Mouse (Mus musculus): ENCODE data around the gene 1500009C09Rik.

Gene 1500009C09Rik

DNA sequence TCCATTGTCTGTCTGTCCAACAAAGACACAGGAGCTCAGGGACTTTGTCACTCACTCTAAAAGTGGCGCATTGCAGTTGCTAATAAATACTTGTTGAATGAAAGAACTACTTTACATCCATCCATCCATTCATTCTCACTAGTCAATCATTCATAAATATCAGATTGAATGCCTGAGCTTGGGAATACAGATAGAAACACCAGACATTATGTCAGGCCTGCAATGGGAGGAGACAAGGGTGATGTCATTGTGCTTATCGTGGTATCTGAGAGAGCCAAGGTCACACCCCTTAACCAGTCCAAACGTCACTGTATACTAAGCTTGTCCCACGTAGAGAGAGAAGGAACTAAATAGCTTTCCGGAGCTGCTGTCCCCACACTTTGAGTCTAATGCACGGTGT lies at the start of gene 1500009C09Rik:
Gene 1500009C09Rik (plus strand): TSS at position 301 of the 400 bp plus-strand sequence.
- no peak for DNase-seq

DNA sequence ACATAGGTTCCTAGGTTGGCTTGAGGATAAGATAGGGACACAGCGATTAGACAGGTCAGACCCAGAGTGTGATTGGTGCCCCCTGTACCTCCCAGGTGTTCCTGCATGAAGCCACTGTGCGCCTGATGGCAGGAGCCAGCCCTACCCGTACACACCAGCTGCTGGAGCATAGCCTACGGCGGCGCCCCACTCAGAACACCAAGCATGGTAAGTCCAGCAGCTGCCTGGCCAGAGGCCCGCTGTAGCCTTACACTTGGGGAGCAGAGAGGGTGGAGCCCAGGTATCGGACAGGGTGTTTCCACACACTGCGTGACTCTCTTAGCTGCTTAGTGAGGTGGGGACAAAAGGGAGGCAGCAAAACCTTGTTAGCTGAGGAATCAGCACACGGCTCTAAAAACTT lies 49.1 kb upstream of the 1500009C09Rik start:
- DNase-seq: no peak

DNA sequence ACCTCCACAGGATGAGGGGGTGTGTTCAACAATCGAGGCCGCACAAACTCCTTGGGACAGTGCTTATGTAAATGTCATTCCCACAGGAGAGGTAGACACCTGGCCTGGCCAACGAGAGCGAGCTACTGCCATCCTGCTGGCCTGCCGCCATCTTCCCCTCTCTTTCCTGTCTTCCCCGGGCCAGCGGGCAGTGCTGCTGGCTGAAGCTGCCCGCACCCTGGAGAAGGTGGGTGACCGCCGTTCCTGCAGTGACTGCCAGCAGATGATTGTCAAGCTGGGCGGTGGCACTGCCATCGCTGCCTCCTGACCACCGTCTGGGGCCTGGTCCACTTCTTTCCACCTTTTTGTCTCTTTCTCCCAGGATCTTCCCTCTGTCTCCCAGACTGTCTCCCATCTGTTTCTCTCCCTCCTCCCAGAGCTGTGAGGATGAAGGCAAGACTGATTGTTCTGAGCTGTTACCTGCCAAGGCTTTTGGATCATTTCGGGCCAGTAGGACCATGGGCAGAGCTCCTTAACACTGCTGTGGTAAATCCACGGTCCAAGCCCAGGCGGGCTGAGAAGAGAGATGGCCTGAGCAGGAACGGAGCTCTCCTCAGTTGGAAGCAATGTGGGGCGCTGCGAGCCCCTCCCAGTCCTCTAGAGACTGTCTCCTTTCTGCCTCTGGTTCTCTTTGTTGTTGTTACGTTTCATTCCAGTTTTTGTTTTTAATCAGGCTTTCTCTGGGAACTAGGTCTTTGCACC lies 48.4 kb upstream of the 1500009C09Rik start:
- DNase-seq: no peak

DNA sequence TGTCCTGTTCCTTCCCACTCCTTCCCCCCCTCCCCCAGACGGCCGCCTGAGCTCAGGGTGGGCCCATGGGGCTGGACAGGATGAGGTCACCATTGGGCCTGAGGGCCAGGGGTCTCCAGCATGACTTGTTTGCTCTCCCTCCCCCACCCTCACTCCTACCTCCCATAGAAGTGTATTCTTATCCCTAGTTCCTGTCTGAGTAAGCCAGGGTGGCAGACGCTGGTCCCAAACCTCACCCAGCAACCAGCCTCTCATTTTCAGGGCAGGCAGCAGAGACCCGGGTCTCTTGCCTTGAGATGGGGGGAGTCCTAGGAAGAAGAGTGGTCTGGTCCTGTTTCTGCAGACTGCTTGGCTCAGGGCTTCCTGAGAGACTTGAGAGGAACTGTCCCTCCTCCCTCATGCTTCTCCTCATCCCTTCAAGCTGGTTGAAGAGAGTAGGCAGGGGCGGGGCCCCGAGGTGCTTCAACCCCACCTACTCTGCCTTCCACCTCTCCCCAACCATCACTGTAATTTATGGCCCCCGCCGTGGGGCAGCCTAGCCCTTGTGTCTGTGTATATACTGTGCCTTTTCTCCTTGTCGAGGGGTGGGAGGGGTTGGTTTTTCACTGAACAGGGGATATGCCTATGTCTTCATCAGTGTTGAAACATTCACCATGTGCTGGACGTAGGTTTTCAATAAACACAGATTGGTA lies 47.4 kb upstream of the 1500009C09Rik start:
- DNase-seq: no peak

- DNase-seq: peak; percentile 27
These were observed 45.7 kb upstream of the 1500009C09Rik start for GRCm38 (mm10) chr15:82206365-82207104.

DNA sequence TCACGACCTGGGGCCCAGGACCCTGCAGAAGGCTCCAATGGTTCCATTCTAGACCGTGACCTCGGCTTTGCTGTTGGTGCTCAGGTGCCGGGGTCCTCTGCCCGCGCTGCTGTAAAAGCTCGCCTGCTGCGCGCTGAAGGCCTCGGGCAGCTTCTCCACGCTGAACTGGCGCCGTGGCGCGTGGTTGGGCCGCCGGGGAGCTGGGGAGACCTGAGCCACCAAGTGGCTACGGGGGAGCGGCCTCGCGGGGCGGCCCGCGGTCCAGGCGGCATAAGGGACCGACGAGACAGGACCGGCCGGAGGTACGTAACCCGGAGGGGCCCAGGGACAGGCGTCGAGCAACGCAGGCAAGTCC lies 45.1 kb upstream of the 1500009C09Rik start:
- no peak for DNase-seq

DNA sequence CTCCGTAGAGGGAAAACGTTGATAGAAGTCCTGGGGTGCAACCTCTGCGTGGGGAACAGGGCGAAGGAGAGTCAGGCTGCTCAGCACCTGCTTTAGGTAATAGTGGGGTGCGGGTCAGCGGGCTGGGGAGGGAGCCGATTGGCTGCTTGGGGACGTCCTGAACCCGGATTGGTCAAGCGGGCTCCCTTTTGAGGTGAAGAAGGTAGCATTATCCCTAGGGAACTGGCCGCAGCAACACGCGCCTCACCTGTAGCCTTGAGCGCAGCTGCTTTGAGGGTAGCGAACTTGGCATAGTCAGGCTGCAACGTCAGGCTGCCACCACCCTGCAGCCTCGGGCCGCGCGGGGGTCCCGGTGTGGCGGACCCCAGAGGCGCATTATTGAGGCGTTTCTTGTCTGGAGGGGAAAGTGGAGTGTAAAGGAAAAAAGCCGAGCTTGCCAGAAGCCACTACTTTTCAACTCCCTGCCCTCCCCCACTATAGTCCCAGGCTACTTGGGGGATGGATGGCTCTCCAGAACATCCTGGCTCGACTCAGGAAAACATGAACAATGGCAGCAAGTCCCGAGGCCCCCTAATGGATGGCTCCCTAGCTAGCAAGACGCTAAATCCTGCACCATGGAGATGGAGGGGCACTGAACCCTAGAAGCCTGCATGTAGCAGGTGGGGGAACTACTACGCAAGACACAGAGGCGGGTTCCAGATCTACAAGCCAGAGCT lies 44.5 kb upstream of the 1500009C09Rik start:
- no peak for DNase-seq

- DNase-seq: no peak
These were observed 43.9 kb upstream of the 1500009C09Rik start for GRCm38 (mm10) chr15:82208307-82208706.

DNA sequence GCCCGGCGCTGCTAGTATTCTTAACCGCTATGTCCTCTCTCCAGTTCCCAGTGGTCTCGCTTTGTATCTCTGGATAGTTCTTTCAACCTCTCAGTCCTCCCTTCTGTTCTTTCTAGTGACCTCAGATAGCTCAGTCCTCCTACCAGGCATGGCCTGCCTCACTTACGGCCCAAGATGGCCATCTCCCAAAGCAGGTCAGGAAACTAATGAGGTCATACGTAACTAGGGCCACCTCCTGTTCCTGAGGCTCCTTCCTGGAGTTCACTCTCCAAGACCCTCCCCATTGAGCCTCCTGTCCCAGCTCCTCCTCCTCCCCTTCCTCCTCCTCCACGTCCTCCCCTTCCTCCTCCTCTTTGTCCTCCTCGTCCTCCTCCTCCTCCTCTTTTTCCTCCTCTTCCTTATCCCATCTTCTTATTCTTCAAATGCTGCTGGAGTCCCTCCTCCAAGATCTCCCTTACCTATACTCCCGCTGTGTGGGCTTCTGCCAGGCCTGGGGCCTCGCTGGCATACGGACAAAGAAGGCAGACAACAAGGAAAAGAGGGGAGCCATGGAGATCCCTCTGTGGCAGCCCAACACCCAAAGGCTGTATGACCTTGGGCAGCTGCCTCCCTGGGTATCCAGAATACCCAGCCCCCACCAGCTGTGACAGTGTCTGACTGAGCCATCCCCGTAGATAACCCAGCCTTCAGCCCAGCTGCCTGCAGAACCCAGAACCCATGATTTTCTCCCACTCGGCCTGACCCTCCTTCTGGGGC lies 42.7 kb upstream of the 1500009C09Rik start:
- DNase-seq: no peak

GRCm38 (mm10) chr15:82210801-82211200 lies 41.4 kb upstream of the 1500009C09Rik start:
- DNase-seq: no peak

DNA sequence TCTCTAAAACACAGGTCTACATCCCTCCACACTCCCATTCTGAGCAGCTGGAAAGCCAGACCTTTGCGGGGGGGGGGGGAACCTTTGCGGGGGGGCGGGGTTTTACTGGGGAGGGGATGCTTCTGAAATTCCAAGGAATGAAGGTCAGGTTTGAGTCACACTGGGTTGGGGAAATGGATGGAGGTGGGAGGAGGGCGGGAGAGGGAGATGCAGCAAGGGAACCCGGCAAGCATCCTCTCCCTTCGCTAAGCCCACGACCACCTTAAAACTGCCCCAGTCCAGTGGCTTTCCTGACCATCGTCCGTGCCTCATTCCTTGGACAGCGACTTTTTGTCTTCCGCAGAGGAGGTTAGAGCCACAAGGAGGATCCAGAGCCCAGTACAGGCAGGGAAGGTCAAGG lies 40.9 kb upstream of the 1500009C09Rik start:
- DNase-seq: no peak

DNA sequence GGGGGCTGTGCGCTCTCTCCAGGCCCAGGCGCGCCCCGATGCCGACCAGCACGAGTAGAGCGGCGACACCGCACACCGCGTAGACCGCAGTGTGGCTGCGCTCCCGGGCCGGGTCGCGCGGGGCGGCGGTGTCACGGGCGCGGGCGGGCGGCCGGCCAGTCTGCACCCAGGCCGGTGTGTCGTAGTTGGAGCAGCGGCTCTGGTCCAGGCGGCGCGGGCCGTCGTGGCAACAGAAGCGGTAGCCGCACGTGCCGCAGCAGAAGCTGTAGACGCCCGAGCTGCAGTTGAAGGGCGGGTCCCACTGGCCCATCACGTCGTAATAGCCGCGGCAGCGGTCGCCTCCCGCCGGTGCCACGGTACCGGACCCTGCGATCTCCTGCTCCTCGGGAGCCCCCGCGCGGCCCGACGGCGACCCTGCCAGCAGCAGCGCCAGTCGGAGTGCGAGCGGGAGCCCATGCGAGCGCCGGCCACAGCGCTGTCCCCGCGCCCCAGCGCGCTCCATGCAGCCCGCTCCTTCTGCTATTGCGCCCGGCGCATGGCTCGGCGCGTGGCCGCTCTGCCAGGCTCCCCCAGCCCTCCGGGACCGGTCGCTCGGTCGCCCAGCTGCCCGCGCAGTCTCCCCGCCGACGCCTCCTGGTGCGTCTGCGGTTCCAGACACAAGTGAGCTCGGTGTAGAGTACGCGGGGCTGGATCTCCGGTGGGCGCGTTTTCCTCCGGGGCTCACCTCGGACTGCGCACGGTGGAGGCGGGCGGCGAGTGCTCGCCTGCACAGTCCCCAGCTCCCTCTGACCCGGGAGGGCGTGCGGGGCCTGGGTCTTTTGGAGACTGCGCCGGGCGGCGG lies 40.1 kb upstream of the 1500009C09Rik start:
- DNase-seq: no peak

GRCm38 (mm10) chr15:82212752-82213063 lies 39.5 kb upstream of the 1500009C09Rik start, which contains the start of gene Shisa8:
Gene Shisa8, minus strand, starts transcription at chr15:82212815.
- no peak for DNase-seq

GRCm38 (mm10) chr15:82213222-82213621 lies 39.0 kb upstream of the 1500009C09Rik start:
- DNase-seq: no peak

DNA sequence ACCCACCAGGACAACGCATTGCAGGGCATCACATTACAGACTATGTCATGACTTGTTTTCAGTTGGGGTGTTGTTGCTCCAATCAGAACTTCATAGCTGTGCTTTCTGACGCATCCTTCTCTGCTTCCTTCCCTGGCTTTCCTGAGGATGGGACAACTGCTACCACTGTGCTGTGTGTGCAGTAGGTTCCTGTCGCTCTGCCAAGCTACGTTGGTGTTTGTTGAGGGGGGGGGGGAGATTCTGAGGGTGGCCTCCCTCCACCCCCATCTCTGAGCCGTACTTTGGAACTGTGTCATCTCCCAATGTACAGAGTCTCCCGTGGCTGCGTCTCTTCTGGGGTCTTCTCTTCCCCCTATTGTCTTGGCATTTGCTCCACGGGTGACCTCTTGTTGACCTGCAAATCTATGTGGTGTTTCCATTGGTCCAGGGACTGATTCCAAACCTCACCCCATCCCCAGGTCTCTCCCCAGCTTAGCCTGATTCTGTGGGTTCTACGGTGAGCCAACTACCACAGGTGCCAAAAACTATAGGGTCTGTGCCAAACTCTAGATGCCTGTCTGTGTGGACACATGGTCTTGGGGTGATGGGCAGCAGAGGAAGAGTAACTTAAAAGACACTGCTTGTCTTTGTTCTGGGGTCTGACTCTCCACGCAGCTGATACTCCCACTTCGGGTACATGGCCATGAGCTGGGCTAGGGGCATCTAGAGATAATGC lies 36.7 kb upstream of the 1500009C09Rik start:
- no peak for DNase-seq

DNA sequence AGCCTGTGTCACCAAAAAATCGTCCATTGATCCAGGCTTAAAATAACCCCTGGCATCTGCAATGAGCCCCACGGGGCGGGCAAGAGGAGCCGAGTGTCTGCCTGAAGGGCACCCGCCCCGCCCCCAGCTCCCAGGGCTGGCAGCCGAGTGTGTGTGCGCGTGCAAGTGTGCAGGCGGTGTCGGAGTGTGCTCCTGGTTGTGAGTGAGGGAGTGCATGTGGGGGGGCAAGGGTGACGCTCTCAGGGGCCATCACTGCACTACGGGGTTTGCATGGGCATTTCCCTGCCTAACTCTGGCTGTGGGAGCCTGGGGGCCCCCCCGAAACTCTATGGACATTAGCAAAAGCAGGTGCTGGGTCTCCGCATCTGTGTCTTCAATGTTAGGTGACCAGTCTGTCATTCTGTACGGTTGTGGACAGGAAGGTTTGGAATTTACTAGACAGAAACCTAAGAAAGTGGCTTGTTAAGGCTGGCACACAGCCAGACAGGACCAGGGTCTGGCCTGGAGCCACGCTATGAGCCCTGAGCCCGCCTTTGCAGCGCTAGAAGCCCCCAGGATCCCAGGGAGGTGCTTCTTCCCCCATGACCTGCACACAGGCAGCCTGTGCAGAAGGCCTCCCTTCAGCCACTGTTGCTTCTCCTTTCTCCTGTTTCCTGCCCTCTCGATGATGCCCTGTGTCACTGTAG lies 35.9 kb upstream of the 1500009C09Rik start:
- DNase-seq: no peak

DNA sequence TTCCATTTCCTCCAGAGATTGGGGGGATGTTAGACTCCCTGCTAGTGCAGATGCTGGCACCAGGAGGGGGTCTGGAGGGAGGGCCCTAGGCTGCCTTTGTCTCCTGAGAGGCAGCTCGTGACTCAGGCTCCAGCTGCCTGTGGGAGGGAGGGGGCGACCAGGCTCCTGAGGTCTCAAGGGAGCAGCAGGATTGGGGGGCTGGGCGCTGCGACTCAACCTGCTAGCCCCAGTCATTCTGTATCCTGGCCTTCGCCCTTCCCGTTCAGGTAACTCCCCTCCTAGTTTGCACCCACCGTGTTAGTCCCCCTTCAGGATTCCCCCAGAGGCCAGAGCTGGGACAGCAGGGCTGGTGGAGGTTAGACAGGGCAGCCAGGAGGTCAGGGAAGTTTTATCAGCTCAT lies 35.2 kb upstream of the 1500009C09Rik start:
- DNase-seq: no peak

DNA sequence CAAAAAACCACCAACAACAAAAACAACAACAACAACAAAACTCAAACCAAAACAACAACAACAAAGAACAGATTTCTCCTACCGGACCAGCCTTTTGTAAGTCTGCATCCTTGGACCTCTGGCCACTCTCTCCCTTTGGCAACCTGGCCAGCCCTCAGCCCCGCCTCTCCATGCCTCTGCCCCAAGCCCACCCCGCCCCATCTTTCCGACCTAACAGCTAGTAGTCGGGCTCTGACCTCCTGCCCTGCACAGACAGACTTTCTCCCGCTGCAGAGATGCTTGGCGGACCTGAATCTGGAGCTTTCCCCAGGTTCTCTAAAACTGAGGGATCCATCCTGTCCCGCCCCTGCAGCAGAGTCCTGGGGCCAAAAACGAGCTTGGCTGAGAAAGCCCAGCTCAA lies 34.2 kb upstream of the 1500009C09Rik start:
- DNase-seq: no peak

- no peak for DNase-seq
These were observed 33.2 kb upstream of the 1500009C09Rik start for GRCm38 (mm10) chr15:82218778-82219666.

Measured in right cerebral cortex, postnatal 25 days (tissue).